Mouse (Mus musculus) bone marrow macrophage, adult 2 months (primary cell): Measurements from ENCODE around the gene Zscan10.

Source experiments
- CTCF ChIP-seq: IDR thresholded peaks from 2 replicates; pipeline ENCODE4 v1.5.1; 2012; ENCODE audit warnings: low read depth, mild to moderate bottlenecking, low read length, moderate library complexity
- POLR2A ChIP-seq: IDR thresholded peaks from 2 replicates; pipeline ENCODE4 v1.6.1; 2012; ENCODE audit warnings: mild to moderate bottlenecking, low read depth, low read length, borderline replicate concordance

GRCm38 (mm10) chr17:23651363-23651762, 50.7 kb downstream of the Zscan10 start:
- TF ChIP-seq CTCF (no peak), POLR2A (no peak)
